Mouse (Mus musculus): ENCODE data around the gene Ntm. TPM values are rescaled to one million over a fixed set of nuclear protein-coding genes. Genes with fewer than 3 reads are reported as not detected.

The Ntm gene
- polyA plus RNA-seq, 1 experiment, result 1.3 TPM

- Histone ChIP-seq H3K27ac (ENCODE audit: control insufficient read depth, insufficient read depth, low read depth, low read length, poor library complexity) (no peak overlapping the region), H3K4me1 (ENCODE audit: control insufficient read depth, insufficient read depth, low read length) (no peaks in the 10 kb centered on the region), H3K4me3 (replicated peaks; ENCODE audit: control insufficient read depth, low read depth, low read length) (no peak overlapping the region)
- TF ChIP-seq POLR2A (IDR thresholded peaks at IDR 0.05; ENCODE audit: borderline replicate concordance, control insufficient read depth, low read depth, low read length), result no peak
- TF ChIP-seq CTCF (IDR thresholded peaks at IDR 0.05; ENCODE audit: control insufficient read depth, insufficient read depth, low read length), result no peak
- WGBS, result 68% methylated on average over 5 of the region's 5 CpGs
Measured at GRCm38 (mm10) chr9:29396101-29396500, 566.8 kb downstream of the Ntm start.

GRCm38 (mm10) chr9:29393136-29393535 is 569.8 kb downstream of the Ntm start:
- H3K4me1 ChIP-seq (ENCODE audit: control insufficient read depth, insufficient read depth, low read length), result no peaks in the 10 kb centered on the region
- no peak overlapping the region for H3K4me3 ChIP-seq (replicated peaks; ENCODE audit: control insufficient read depth, low read depth, low read length)

DNA sequence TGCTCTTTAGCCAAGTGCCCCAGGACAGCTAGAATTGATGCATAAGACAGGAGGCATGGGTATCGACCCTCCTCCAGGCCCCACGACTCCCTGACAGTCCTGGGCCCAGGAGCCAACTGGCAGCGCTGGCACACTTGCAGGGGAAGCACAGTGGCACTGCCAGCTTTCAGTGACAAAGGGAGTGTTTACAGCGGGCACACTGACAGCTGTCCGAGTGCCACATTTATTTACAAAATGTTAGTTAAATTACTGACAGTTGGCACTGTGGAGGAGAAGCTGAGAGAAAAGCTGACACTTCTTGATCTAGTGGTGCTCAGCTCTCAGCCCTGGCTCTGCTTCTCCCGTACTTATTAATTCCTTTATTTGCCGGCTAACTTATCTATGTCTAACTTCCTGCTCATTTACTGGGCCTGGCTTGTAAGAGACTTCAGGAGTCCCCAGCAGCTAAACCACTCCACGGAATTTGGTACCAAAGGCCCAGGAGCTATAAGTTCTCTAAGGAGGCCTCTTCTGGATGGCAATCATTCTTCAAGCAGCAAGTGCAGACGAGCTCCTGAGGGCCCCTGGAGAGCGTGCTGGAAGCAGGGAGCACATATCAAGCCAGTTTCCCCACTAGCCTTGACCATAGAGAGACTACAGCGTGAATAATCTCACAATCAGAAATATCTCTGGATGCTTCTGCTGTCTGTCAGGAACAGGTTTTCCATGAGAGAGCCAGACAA is 572.0 kb downstream of the Ntm start:
- Histone ChIP-seq H3K27ac (ENCODE audit: control insufficient read depth, insufficient read depth, low read depth, low read length, poor library complexity) (no peak overlapping the region), H3K4me1 (ENCODE audit: control insufficient read depth, insufficient read depth, low read length) (no peaks in the 10 kb centered on the region), H3K4me3 (replicated peaks; ENCODE audit: control insufficient read depth, low read depth, low read length) (no peak overlapping the region)
- 77% methylated on average over 11 of the region's 11 CpGs for WGBS
- TF ChIP-seq CTCF (IDR thresholded peaks at IDR 0.05; ENCODE audit: control insufficient read depth, insufficient read depth, low read length), result no peak
- no peak for TF ChIP-seq POLR2A (IDR thresholded peaks at IDR 0.05; ENCODE audit: borderline replicate concordance, control insufficient read depth, low read depth, low read length)

More at GRCm38 (mm10) chr9:29393136-29393535, 569.8 kb downstream of the Ntm start:
- WGBS, result 83% methylated on average over 4 of the region's 4 CpGs
- H3K27ac ChIP-seq (ENCODE audit: control insufficient read depth, insufficient read depth, low read depth, low read length, poor library complexity), result no peak overlapping the region
- TF ChIP-seq CTCF (IDR thresholded peaks at IDR 0.05; ENCODE audit: control insufficient read depth, insufficient read depth, low read length) (no peak), POLR2A (IDR thresholded peaks at IDR 0.05; ENCODE audit: borderline replicate concordance, control insufficient read depth, low read depth, low read length) (no peak)

- no peak overlapping the region for H3K27ac ChIP-seq (ENCODE audit: control insufficient read depth, insufficient read depth, low read depth, low read length, poor library complexity)
- H3K4me3 ChIP-seq (replicated peaks; ENCODE audit: control insufficient read depth, low read depth, low read length), result no peak overlapping the region
- WGBS, result 80% methylated on average over 7 of the region's 7 CpGs
- H3K4me1 ChIP-seq (ENCODE audit: control insufficient read depth, insufficient read depth, low read length), result no peaks in the 10 kb centered on the region
- TF ChIP-seq POLR2A (IDR thresholded peaks at IDR 0.05; ENCODE audit: borderline replicate concordance, control insufficient read depth, low read depth, low read length) (no peak), CTCF (IDR thresholded peaks at IDR 0.05; ENCODE audit: control insufficient read depth, insufficient read depth, low read length) (no peak)
Measured at GRCm38 (mm10) chr9:29389224-29389623, 573.7 kb downstream of the Ntm start.

- H3K27ac ChIP-seq (ENCODE audit: control insufficient read depth, insufficient read depth, low read depth, low read length, poor library complexity), result no peak overlapping the region
- no peak for TF ChIP-seq CTCF (IDR thresholded peaks at IDR 0.05; ENCODE audit: control insufficient read depth, insufficient read depth, low read length)
- TF ChIP-seq POLR2A (IDR thresholded peaks at IDR 0.05; ENCODE audit: borderline replicate concordance, control insufficient read depth, low read depth, low read length), result no peak
- 67% methylated on average over 4 of the region's 4 CpGs for WGBS
- H3K4me3 ChIP-seq (replicated peaks; ENCODE audit: control insufficient read depth, low read depth, low read length), result no peak overlapping the region
- H3K4me1 ChIP-seq (ENCODE audit: control insufficient read depth, insufficient read depth, low read length), result no peaks in the 10 kb centered on the region
Measured at GRCm38 (mm10) chr9:29387136-29387535, 575.8 kb downstream of the Ntm start.

DNA sequence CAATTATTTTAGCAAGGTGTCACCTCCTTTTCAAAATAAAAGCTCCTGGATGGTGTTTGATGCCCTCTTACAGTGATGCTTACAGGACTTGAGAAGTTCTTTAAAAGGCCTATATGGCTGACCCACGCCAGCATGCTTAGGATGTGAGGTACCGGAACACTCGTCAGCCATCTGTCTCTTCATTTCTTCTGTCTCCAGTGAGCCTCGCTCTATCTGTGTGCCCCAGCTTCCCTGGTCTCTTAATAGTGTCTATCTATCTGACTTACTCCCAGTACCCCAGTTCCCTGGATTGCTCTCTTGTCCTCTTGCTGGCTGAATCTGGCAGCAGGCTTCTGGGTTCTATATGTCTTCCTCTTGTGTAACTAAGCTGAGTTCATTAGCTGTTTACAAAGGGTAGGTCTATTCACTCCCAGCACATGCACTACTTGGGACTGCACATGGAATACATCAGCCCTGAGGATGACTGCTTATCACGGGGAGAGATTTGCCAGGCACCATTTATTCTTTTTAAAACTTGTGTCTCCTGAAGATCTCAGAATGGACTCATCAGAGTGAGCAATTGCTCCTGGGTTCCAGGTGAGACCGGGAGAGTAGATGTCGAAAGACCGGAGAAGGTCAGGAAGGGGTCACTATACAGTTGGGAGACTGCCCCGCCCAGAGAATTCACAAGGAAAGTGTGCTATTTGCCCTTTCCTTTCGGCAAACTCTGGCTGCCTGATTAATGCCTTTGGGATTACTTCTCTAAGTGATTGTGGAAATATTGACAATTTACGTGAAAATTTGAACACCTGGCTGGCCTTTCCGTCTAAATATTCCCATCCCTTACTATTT is 585.6 kb downstream of the Ntm start:
- WGBS, result 75% methylated on average over 12 of the region's 12 CpGs
- TF ChIP-seq POLR2A (IDR thresholded peaks at IDR 0.05; ENCODE audit: borderline replicate concordance, control insufficient read depth, low read depth, low read length) (no peak), CTCF (IDR thresholded peaks at IDR 0.05; ENCODE audit: control insufficient read depth, insufficient read depth, low read length) (no peak)
- H3K4me1 ChIP-seq (ENCODE audit: control insufficient read depth, insufficient read depth, low read length), result no peaks in the 10 kb centered on the region
- H3K27ac ChIP-seq (ENCODE audit: control insufficient read depth, insufficient read depth, low read depth, low read length, poor library complexity), result no peak overlapping the region
- H3K4me3 ChIP-seq (replicated peaks; ENCODE audit: control insufficient read depth, low read depth, low read length), result no peak overlapping the region

- WGBS, result 89% methylated on average over 3 of the region's 3 CpGs
- TF ChIP-seq CTCF (IDR thresholded peaks at IDR 0.05; ENCODE audit: control insufficient read depth, insufficient read depth, low read length), result no peak
- TF ChIP-seq POLR2A (IDR thresholded peaks at IDR 0.05; ENCODE audit: borderline replicate concordance, control insufficient read depth, low read depth, low read length), result no peak
- H3K27ac ChIP-seq (ENCODE audit: control insufficient read depth, insufficient read depth, low read depth, low read length, poor library complexity), result no peak overlapping the region
- H3K4me1 ChIP-seq (ENCODE audit: control insufficient read depth, insufficient read depth, low read length), result no peaks in the 10 kb centered on the region
- H3K4me3 ChIP-seq (replicated peaks; ENCODE audit: control insufficient read depth, low read depth, low read length), result no peak overlapping the region
Measured at GRCm38 (mm10) chr9:29371341-29371740, 591.6 kb downstream of the Ntm start.

- WGBS, result 75% methylated on average over 3 of the region's 3 CpGs
- Histone ChIP-seq H3K4me1 (ENCODE audit: control insufficient read depth, insufficient read depth, low read length) (no peaks in the 10 kb centered on the region), H3K27ac (ENCODE audit: control insufficient read depth, insufficient read depth, low read depth, low read length, poor library complexity) (no peak overlapping the region), H3K4me3 (replicated peaks; ENCODE audit: control insufficient read depth, low read depth, low read length) (no peak overlapping the region)
- TF ChIP-seq POLR2A (IDR thresholded peaks at IDR 0.05; ENCODE audit: borderline replicate concordance, control insufficient read depth, low read depth, low read length), result no peak
- no peak for TF ChIP-seq CTCF (IDR thresholded peaks at IDR 0.05; ENCODE audit: control insufficient read depth, insufficient read depth, low read length)
Measured at GRCm38 (mm10) chr9:29369621-29370020, 593.3 kb downstream of the Ntm start.

Data from bone marrow, adult 2 months (tissue).